Mouse (Mus musculus) intestine, embryonic 16.5 days (tissue): ENCODE measurements around the gene Cuedc1. TPM values are rescaled to one million over a fixed set of nuclear protein-coding genes. Genes with fewer than 3 reads are reported as not detected.

ENCODE experiments used
- ATAC-seq: fragments of 200-750 bp; cut with Nextera tagmentation; 2 replicates; pipeline ENCODE4 v1.8.0; 2017; ENCODE audit warnings: moderate TSS enrichment, moderate library complexity
- H3K27ac ChIP-seq: fragments of 300-500 bp; sonication (generic); 2 replicates; pipeline ENCODE4 v1.5.1; 2014; ENCODE audit warnings: mild to moderate bottlenecking, low read length
- H3K27me3 ChIP-seq: fragments of 300-500 bp; sonication (generic); replicated peaks from 2 replicates; pipeline ENCODE4 v1.6.1; 2014; ENCODE audit warnings: low read length, control low read depth, mixed read lengths; ENCODE audit not compliant: control insufficient read depth, insufficient read depth
- H3K36me3 ChIP-seq: fragments of 300-500 bp; sonication (generic); 2 replicates; pipeline ENCODE4 v1.6.1; 2014; ENCODE audit warnings: low read length, control low read depth; ENCODE audit not compliant: control insufficient read depth, insufficient read depth
- H3K4me1 ChIP-seq: fragments of 300-500 bp; sonication (generic); 2 replicates; pipeline ENCODE4 v1.6.1; 2014; ENCODE audit warnings: low read length, control low read depth, mixed read lengths; ENCODE audit not compliant: control insufficient read depth, insufficient read depth
- H3K4me2 ChIP-seq: fragments of 300-500 bp; sonication (generic); 2 replicates; pipeline ENCODE4 v1.6.1; 2014; ENCODE audit warnings: low read depth, low read length, control low read depth
- H3K4me3 ChIP-seq: fragments of 300-500 bp; sonication (generic); 2 replicates; pipeline ENCODE4 v1.5.1; 2014; ENCODE audit warnings: mild to moderate bottlenecking, low read length
- H3K9ac ChIP-seq: fragments of 300-500 bp; sonication (generic); 2 replicates; pipeline ENCODE4 v1.6.1; 2014; ENCODE audit warnings: low read depth, low read length
- H3K9me3 ChIP-seq: fragments of 300-500 bp; sonication (generic); 2 replicates; pipeline ENCODE4 v1.6.1; 2016; ENCODE audit warnings: low read length, control low read depth; ENCODE audit not compliant: control insufficient read depth
- WGBS: fragments of 180-500 bp; shearing (Covaris S2); extraction: QIAGEN DNeasy Blood & Tissue Kit; methylation state at CpG from one replicate; pipeline ENCODE4 v1.1.7; 2014; 5-methylcytosine and 5-hydroxymethylcytosine counted together
- polyA plus RNA-seq: library from polyadenylated mRNA; unstranded; fragments of >200 nt; fragmentation: Nextera tagmentation; extraction: Ambion mirVana; gene quantifications from 2 replicates; pipeline ENCODE4 v1.2.1, GENCODE M21; 2015

The Cuedc1 gene
- polyA plus RNA-seq, 1 experiment from 2014 or later: 8.5 TPM

DNA sequence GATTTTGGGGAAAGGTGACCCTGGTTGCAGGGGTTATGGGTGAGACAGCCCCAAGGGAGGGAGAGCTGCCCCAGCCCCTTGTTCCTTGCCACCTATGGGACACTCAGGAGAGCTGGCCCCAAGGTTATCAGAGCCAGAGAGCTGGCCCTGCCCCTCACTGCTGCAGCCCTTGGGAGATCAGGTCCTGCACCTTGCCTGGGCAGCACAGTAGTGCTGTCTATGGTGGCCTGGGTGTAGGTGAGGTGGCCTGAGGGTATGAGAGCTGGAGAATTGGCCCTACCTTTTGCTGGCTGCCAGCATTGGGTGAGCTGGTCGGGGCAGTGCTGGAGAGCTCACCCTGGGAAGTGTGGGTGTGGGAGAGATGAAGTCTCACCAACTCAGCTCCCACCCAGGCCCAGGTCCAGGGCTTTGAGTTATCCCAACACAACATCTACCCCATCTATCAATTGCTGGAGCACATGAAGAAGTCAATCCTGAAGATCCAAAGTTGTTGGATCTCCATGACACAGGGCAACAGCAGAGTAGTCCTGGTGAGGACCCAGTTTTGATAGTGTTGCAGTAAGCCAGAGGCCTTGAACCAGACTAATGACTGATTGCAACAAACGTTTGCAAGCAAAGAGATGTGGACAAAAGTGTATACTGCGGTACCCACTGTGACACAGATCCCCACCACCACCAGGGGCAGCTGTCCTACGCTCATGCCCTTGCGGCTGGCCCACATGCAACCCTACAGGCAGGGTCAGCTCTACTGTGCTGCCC, 114.1 kb downstream of the Cuedc1 start:
- Histone ChIP-seq H3K4me2 (no peak overlapping the region), H3K27me3 (no peaks in the 10 kb centered on the region), H3K4me3 (no peak overlapping the region), H3K27ac (no peak overlapping the region), H3K36me3 (no peaks in the 10 kb centered on the region), H3K9me3 (no peaks in the 10 kb centered on the region), H3K4me1 (no peaks in the 10 kb centered on the region), H3K9ac (no peak overlapping the region)
- no peak for ATAC-seq
- 83% methylated on average over 5 of the region's 5 CpGs for WGBS

GRCm38 (mm10) chr11:88213757-88214156, 115.9 kb downstream of the Cuedc1 start:
- no peaks in the 10 kb centered on the region for H3K27me3 ChIP-seq
- no peaks in the 10 kb centered on the region for H3K4me1 ChIP-seq
- no peak for ATAC-seq
- H3K4me2 ChIP-seq: no peak overlapping the region
- no peaks in the 10 kb centered on the region for H3K9me3 ChIP-seq
- 42% methylated on average over 6 of the region's 6 CpGs for WGBS
- H3K4me3 ChIP-seq: no peak overlapping the region
- H3K36me3 ChIP-seq: no peaks in the 10 kb centered on the region
- no peak overlapping the region for H3K9ac ChIP-seq
- H3K27ac ChIP-seq: no peak overlapping the region

- no peaks in the 10 kb centered on the region for H3K27me3 ChIP-seq
- H3K9ac ChIP-seq: 0 out of 2 replicates have a peak overlapping the region, but pooled peaks have one; percentile 14
- no peaks in the 10 kb centered on the region for H3K4me1 ChIP-seq
- no peaks in the 10 kb centered on the region for H3K9me3 ChIP-seq
- 61% methylated on average over 21 of the region's 21 CpGs for WGBS
- H3K4me3 ChIP-seq: no peak overlapping the region
- H3K4me2 ChIP-seq: no peak overlapping the region
- 0 out of 2 replicates have a peak, but pooled peaks have one; percentile 21 for ATAC-seq
- H3K36me3 ChIP-seq: no peaks in the 10 kb centered on the region
- no peak overlapping the region for H3K27ac ChIP-seq
Observed at GRCm38 (mm10) chr11:88214881-88215831, 117.3 kb downstream of the Cuedc1 start.

DNA sequence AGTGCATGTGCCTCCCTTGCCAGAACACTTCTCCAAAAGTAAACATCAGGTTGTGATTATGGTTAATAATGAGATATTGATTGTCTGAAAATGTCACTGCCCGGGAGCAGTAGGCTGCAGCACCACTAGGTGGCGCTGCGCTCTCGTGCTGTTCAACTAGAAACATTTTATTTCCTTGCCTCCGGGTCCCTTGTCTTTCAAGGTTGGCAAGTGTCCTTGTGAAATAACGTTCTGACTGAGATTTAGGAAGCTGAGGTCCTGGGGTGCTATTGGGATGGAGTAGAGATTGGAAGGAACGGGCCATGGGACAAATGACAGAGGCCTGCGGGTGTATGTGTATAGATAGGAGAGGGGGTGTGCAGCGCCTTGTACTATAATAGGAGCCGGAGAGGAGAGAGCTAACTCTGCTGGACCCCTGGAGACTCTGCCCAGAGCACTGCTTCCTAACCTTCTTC, 118.4 kb downstream of the Cuedc1 start:
- Histone ChIP-seq H3K27ac (no peak overlapping the region), H3K4me2 (no peak overlapping the region), H3K4me1 (no peaks in the 10 kb centered on the region), H3K9ac (peak overlapping the region; percentile 19; the same call in 1 of the 2 replicates), H3K4me3 (no peak overlapping the region), H3K9me3 (no peaks in the 10 kb centered on the region), H3K27me3 (no peaks in the 10 kb centered on the region), H3K36me3 (no peaks in the 10 kb centered on the region)
- 20% methylated on average over 10 of the region's 10 CpGs for WGBS
- ATAC-seq: no peak

DNA sequence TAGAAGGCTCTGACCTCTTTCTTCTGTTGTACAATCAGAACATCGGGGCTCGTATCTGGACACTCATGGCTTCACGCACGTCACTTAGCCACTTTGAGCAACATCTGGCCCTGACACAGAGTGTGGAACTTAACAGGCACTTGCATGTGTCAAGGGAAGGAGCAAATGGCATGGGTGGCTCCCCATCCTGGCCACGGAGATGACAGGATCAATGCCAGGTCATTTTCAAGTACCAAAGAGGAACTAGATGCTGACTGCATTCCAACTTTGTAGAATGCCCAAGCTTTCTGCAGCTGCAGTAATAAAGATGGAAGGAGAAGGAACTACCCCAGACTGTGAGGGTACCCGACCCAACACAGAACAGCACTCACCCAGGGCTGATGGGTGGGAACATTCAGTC, 120.3 kb downstream of the Cuedc1 start:
- no peak overlapping the region for H3K4me3 ChIP-seq
- no peak overlapping the region for H3K4me2 ChIP-seq
- H3K9me3 ChIP-seq: no peaks in the 10 kb centered on the region
- no peak overlapping the region for H3K27ac ChIP-seq
- H3K4me1 ChIP-seq: no peaks in the 10 kb centered on the region
- 79% methylated on average over 6 of the region's 6 CpGs for WGBS
- H3K36me3 ChIP-seq: no peaks in the 10 kb centered on the region
- no peaks in the 10 kb centered on the region for H3K27me3 ChIP-seq
- no peak overlapping the region for H3K9ac ChIP-seq
- no peak for ATAC-seq

DNA sequence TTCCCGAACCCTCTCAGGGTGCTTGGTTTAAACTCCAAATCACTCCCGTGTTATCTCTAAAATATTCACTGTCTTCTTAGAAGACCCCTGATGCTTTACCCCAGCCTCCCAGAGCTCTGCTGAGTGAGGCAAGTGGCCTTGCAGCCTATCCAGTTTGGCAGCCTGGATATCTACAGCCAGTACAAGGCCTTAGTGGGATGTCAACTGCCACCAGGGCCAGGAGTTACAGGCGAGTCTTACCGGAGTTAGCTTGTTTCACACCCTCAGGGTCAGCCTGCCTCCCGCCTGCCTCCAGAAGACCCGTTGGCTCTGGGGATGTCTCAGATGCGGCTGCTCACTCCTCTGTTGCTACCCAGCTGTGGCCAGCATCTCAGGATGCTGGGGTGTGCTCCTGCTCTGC, 120.7 kb downstream of the Cuedc1 start:
- 59% methylated on average over 7 of the region's 7 CpGs for WGBS
- H3K9me3 ChIP-seq: no peaks in the 10 kb centered on the region

GRCm38 (mm10) chr11:88221929-88222475, 124.1 kb downstream of the Cuedc1 start:
- 87% methylated on average over 15 of the region's 15 CpGs for WGBS
- Histone ChIP-seq H3K27ac (no peak overlapping the region), H3K4me3 (no peak overlapping the region), H3K27me3 (no peaks in the 10 kb centered on the region), H3K4me2 (no peak overlapping the region), H3K9me3 (no peaks in the 10 kb centered on the region), H3K36me3 (no peaks in the 10 kb centered on the region), H3K9ac (no peak overlapping the region), H3K4me1 (no peaks in the 10 kb centered on the region)
- no peak for ATAC-seq

More for the DNA sequence above, 120.7 kb downstream of the Cuedc1 start:
- ATAC-seq: no peak
- Histone ChIP-seq H3K4me2 (no peak overlapping the region), H3K4me1 (no peaks in the 10 kb centered on the region), H3K27ac (no peak overlapping the region), H3K9ac (no peak overlapping the region), H3K4me3 (no peak overlapping the region), H3K36me3 (no peaks in the 10 kb centered on the region), H3K27me3 (no peaks in the 10 kb centered on the region)

GRCm38 (mm10) chr11:88227001-88227957, 129.4 kb downstream of the Cuedc1 start:
- no peak overlapping the region for H3K4me2 ChIP-seq

More at GRCm38 (mm10) chr11:88227001-88227957, 129.4 kb downstream of the Cuedc1 start:
- no peaks in the 10 kb centered on the region for H3K4me1 ChIP-seq
- H3K27ac ChIP-seq: no peak overlapping the region
- no peaks in the 10 kb centered on the region for H3K9me3 ChIP-seq
- H3K36me3 ChIP-seq: no peaks in the 10 kb centered on the region
- WGBS: 89% methylated on average over 17 of the region's 17 CpGs
- no peak overlapping the region for H3K4me3 ChIP-seq
- H3K9ac ChIP-seq: no peak overlapping the region
- ATAC-seq: no peak
- H3K27me3 ChIP-seq: no peaks in the 10 kb centered on the region
